In the genomic region with DNA sequence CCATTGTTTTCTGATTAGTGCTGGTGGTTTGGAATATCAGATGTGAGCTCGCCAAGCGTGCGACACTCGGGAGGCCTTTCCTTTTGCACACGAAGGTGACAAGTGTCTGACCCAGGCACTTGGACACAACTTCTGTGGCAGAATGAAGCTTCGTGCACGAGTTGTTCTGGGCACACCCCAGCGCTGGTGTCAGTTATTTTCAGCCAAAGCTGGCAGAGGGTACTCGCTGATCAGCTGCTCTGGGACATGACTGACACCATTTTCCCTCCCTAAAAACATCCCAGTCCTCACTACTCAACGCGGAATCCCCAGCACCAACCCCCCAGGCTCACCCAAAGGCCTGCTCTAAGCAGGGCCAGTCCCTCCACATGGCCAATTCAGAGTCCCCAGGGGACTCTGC, we compare ENCODE assay signal across 23 mouse cellular contexts.
DNase-seq lines count a peak whose midpoint lies in the region; ATAC-seq and TF ChIP-seq lines count a peak whose summit lies in the region.
"Had no signal": no experiment of that assay in that cellular context is flagged by ENCODE, and none has a peak within 500 bp of the region (broad histone marks: within the 10 kb centered on the region; RNA-seq: fewer than 3 reads in every experiment).

No protein-coding gene starts in this region.

- no peak overlapping the region for H3K27ac ChIP-seq in heart, embryonic 11.5 days (ENCODE audit: low read depth, low read length)
- H3K27ac ChIP-seq in midbrain, embryonic 15.5 days = 0 out of 2 replicates have a peak overlapping the region, but pooled peaks have one; percentile 18
- H3K27ac ChIP-seq in midbrain, postnatal 0 days (ENCODE audit: low read depth, low read length) = no peak overlapping the region
- H3K27ac ChIP-seq: kidney, embryonic 15.5 days; limb, embryonic 12.5 days; liver, embryonic 15.5 days had no signal

- H3K27me3 ChIP-seq in heart, embryonic 11.5 days (ENCODE audit: control insufficient read depth, insufficient read depth, low read length) = no peaks in the 10 kb centered on the region
- H3K27me3 ChIP-seq in midbrain, embryonic 15.5 days (replicated peaks) = no peaks in the 10 kb centered on the region
- no peaks in the 10 kb centered on the region for H3K27me3 ChIP-seq in midbrain, postnatal 0 days (ENCODE audit: insufficient read depth, low read length)
- H3K27me3 ChIP-seq: kidney, embryonic 15.5 days; limb, embryonic 12.5 days; liver, embryonic 15.5 days had no signal

- H3K4me2 ChIP-seq in heart, embryonic 11.5 days = no peak overlapping the region
- no peak overlapping the region for H3K4me2 ChIP-seq in midbrain, embryonic 15.5 days
- no peak overlapping the region for H3K4me2 ChIP-seq in midbrain, postnatal 0 days (ENCODE audit: low read depth, low read length, poor library complexity, severe bottlenecking)
- H3K4me2 ChIP-seq: hindbrain, embryonic 14.5 days; kidney, embryonic 15.5 days; liver, embryonic 15.5 days; lung, embryonic 14.5 days had no signal

- H3K9ac ChIP-seq in heart, embryonic 11.5 days (ENCODE audit: low read depth, low read length) = no peak overlapping the region
- no peak overlapping the region for H3K9ac ChIP-seq in midbrain, embryonic 15.5 days
- H3K9ac ChIP-seq in midbrain, postnatal 0 days (replicated peaks; ENCODE audit: low read length, poor library complexity, severe bottlenecking) = no peak overlapping the region
- H3K9ac ChIP-seq: hindbrain, embryonic 14.5 days; kidney, embryonic 15.5 days; limb, embryonic 12.5 days; liver, embryonic 15.5 days; lung, embryonic 14.5 days had no signal

- H3K4me1 ChIP-seq in heart, embryonic 11.5 days (ENCODE audit: control insufficient read depth, insufficient read depth, low read length) = no peaks in the 10 kb centered on the region
- peaks cover 14% of the 10 kb centered on the region for H3K4me1 ChIP-seq in midbrain, embryonic 15.5 days
- no peaks in the 10 kb centered on the region; the same call in 1 of the 2 replicates for H3K4me1 ChIP-seq in midbrain, postnatal 0 days (ENCODE audit: insufficient read depth, low read length)
- H3K4me1 ChIP-seq: liver, embryonic 15.5 days had no signal

- no peak for ATAC-seq in heart, embryonic 11.5 days (replicated peaks; ENCODE audit: insufficient number of reproducible peaks, low FRiP score, low TSS enrichment)
- ATAC-seq in midbrain, embryonic 15.5 days (replicated peaks) = no peak
- ATAC-seq in midbrain, postnatal 0 days (ENCODE audit: low FRiP score) = no peak
- ATAC-seq: CD4-positive, CD25-positive, alpha-beta regulatory T cell, adult 4 months; forebrain, embryonic 14.5 days had no signal

- H3K4me3 ChIP-seq in heart, embryonic 11.5 days (ENCODE audit: low read depth, low read length) = no peak overlapping the region
- no peak overlapping the region for H3K4me3 ChIP-seq in midbrain, embryonic 15.5 days
- no peak overlapping the region for H3K4me3 ChIP-seq in midbrain, postnatal 0 days (ENCODE audit: low read depth, low read length)
- H3K4me3 ChIP-seq: kidney, embryonic 15.5 days; limb, embryonic 12.5 days; liver, embryonic 15.5 days had no signal

- peak; percentile 92 for DNase-seq in heart, adult 11 months
- peak; percentile 10 to 11 for DNase-seq in heart, postnatal 36 days
- no peak for DNase-seq in heart, postnatal 14 days
- no peak for DNase-seq in midbrain, postnatal 0 days (ENCODE audit: low spot score)
- no peak for DNase-seq in right cerebral cortex, adult 18-20 months
- DNase-seq: adrenal gland, postnatal 14 days; cerebellum, adult 11 months; cerebellum, adult 9-10 months; cerebellum, postnatal 36 days; kidney, adult 18-20 months; kidney, postnatal 25 days; lung, embryonic 14.5 days; lung, postnatal 14 days; right cerebral cortex, postnatal 14 days; thymus, postnatal 4 days had no signal

- 75% methylated on average over 11 of the region's 11 CpGs for WGBS in heart, embryonic 11.5 days (ENCODE audit: insufficient replicate concordance)
- WGBS in midbrain, embryonic 15.5 days = 64% methylated on average over 11 of the region's 11 CpGs
- WGBS in midbrain, postnatal 0 days = 61% methylated on average over 11 of the region's 11 CpGs

- no peaks in the 10 kb centered on the region for H3K36me3 ChIP-seq in heart, embryonic 11.5 days (ENCODE audit: control insufficient read depth, insufficient read depth, low read length)
- H3K36me3 ChIP-seq in midbrain, embryonic 15.5 days (replicated peaks) = no peaks in the 10 kb centered on the region
- H3K36me3 ChIP-seq in midbrain, postnatal 0 days (ENCODE audit: insufficient read depth, low read length) = no peaks in the 10 kb centered on the region
- H3K36me3 ChIP-seq: kidney, embryonic 15.5 days; limb, embryonic 12.5 days; liver, embryonic 15.5 days had no signal

- peaks cover 3% of the 10 kb centered on the region; the same call in 1 of the 2 replicates for H3K9me3 ChIP-seq in heart, embryonic 11.5 days (replicated peaks; ENCODE audit: control insufficient read depth, low read length)
- no peaks in the 10 kb centered on the region for H3K9me3 ChIP-seq in midbrain, embryonic 15.5 days
- H3K9me3 ChIP-seq in midbrain, postnatal 0 days (ENCODE audit: low read length) = no peaks in the 10 kb centered on the region; the same call in 1 of the 2 replicates
- H3K9me3 ChIP-seq: kidney, embryonic 15.5 days; liver, embryonic 15.5 days had no signal

- no peak for TF ChIP-seq CTCF in midbrain, postnatal 0 days (IDR thresholded peaks at IDR 0.05)

- intact Hi-C loops in heart, postnatal 36 days (cut with DNase I) = no loop called here
- intact Hi-C loops in heart, postnatal 14 days (cut with DNase I) = no loop called here

Comparison
In these comparisons a context has a peak if more than half of its experiments do, and no peak if none do; other contexts are left out.
1. DNase-seq: peak in heart, adult 11 months (single experiment) and heart, postnatal 36 days (2 of 2); none in heart, postnatal 14 days (0 of 2), midbrain, postnatal 0 days (single experiment) and right cerebral cortex, adult 18-20 months (single experiment).